ENCODE assay signal across 12 mouse cellular contexts in genomic region chr4:147417157-147417778, GRCm38 (mm10). TPM values are rescaled to one million over a fixed set of nuclear protein-coding genes. Genes with fewer than 3 reads are reported as not detected.
DNase-seq lines count a peak whose midpoint lies in the region; ATAC-seq and TF ChIP-seq lines count a peak whose summit lies in the region.
"Had no signal": no experiment of that assay in that cellular context is flagged by ENCODE, and none has a peak within 500 bp of the region (broad histone marks: within the 10 kb centered on the region; RNA-seq: fewer than 3 reads in every experiment).

No protein-coding gene starts in this region.

- WGBS in kidney, postnatal 0 days: 50% methylated on average over 7 of the region's 8 CpGs
- WGBS in embryonic facial prominence, embryonic 14.5 days: 66% methylated on average over 5 of the region's 8 CpGs
- WGBS in midbrain, embryonic 14.5 days: 47% methylated on average over 7 of the region's 8 CpGs

- peaks cover 14% of the 10 kb centered on the region for H3K9me3 ChIP-seq in kidney, postnatal 0 days (replicated peaks; ENCODE audit: low read length)
- peaks cover 62% of the 10 kb centered on the region for H3K9me3 ChIP-seq in embryonic facial prominence, embryonic 14.5 days (ENCODE audit: control insufficient read depth, low read length)
- peaks cover 57% of the 10 kb centered on the region for H3K9me3 ChIP-seq in midbrain, embryonic 14.5 days (ENCODE audit: control insufficient read depth, low read length)

- H3K4me3 ChIP-seq in kidney, postnatal 0 days (replicated peaks; ENCODE audit: low read depth, low read length): no peak overlapping the region
- no peak overlapping the region for H3K4me3 ChIP-seq in embryonic facial prominence, embryonic 14.5 days (ENCODE audit: low read depth, low read length)
- no peak overlapping the region for H3K4me3 ChIP-seq in midbrain, embryonic 14.5 days (replicated peaks; ENCODE audit: low read depth, low read length)
- H3K4me3 ChIP-seq: left cerebral cortex, adult 2 months had no signal

- H3K36me3 ChIP-seq in kidney, postnatal 0 days (ENCODE audit: insufficient read depth, low read length): no peaks in the 10 kb centered on the region
- H3K36me3 ChIP-seq in embryonic facial prominence, embryonic 14.5 days (ENCODE audit: control insufficient read depth, insufficient read depth, low read length): no peaks in the 10 kb centered on the region
- H3K36me3 ChIP-seq in midbrain, embryonic 14.5 days (ENCODE audit: control insufficient read depth, insufficient read depth, low read length): no peaks in the 10 kb centered on the region

- ATAC-seq in cerebellum, adult (ENCODE audit: insufficient number of reproducible peaks, low FRiP score, low TSS enrichment): peak; percentile 29; the same call in 1 of the 2 replicates
- peak; percentile 15; the same call in 1 of the 2 replicates for ATAC-seq in kidney, postnatal 0 days (replicated peaks; ENCODE audit: low FRiP score, low read depth)
- ATAC-seq in embryonic facial prominence, embryonic 14.5 days (ENCODE audit: low read depth): 0 out of 2 replicates have a peak, but pooled peaks have one; percentile 16
- ATAC-seq in midbrain, embryonic 14.5 days (ENCODE audit: low FRiP score, low TSS enrichment): peak; percentile 18; the same call in 1 of the 2 replicates

- no peaks in the 10 kb centered on the region for H3K27me3 ChIP-seq in kidney, postnatal 0 days (ENCODE audit: insufficient read depth, low read length)
- H3K27me3 ChIP-seq in embryonic facial prominence, embryonic 14.5 days (replicated peaks; ENCODE audit: control insufficient read depth, insufficient read depth, low read length): no peaks in the 10 kb centered on the region
- H3K27me3 ChIP-seq in midbrain, embryonic 14.5 days (ENCODE audit: control insufficient read depth, insufficient read depth, low read length): no peaks in the 10 kb centered on the region

- DNase-seq in cerebellum, adult 18-20 months: no peak
- peak; percentile 47 for DNase-seq in kidney, postnatal 0 days (ENCODE audit: low spot score)
- DNase-seq in kidney, postnatal 4 days: no peak
- peak; percentile 10 for DNase-seq in embryonic facial prominence, embryonic 14.5 days (ENCODE audit: low spot score)
- no peak for DNase-seq in midbrain, embryonic 14.5 days
- DNase-seq in frontal cortex, postnatal 36 days (ENCODE audit: low spot score in 2 of 2): no peak
- DNase-seq in urinary bladder, postnatal 36 days (ENCODE audit: low spot score in 2 of 2): no peak
- DNase-seq: cerebellum, postnatal 25 days; gastrocnemius, postnatal 25 days; kidney, adult 18-20 months had no signal

- no peak overlapping the region for H3K9ac ChIP-seq in kidney, postnatal 0 days (ENCODE audit: low read depth, low read length)
- H3K9ac ChIP-seq in embryonic facial prominence, embryonic 14.5 days (ENCODE audit: low read depth, low read length): no peak overlapping the region
- H3K9ac ChIP-seq in midbrain, embryonic 14.5 days (replicated peaks; ENCODE audit: low read length): no peak overlapping the region

- no peaks in the 10 kb centered on the region for H3K4me1 ChIP-seq in kidney, postnatal 0 days (replicated peaks; ENCODE audit: insufficient read depth, low read length)
- H3K4me1 ChIP-seq in embryonic facial prominence, embryonic 14.5 days (ENCODE audit: control insufficient read depth, insufficient read depth, low read length): no peaks in the 10 kb centered on the region
- H3K4me1 ChIP-seq in midbrain, embryonic 14.5 days (ENCODE audit: control insufficient read depth, insufficient read depth, low read length): no peaks in the 10 kb centered on the region

- TF ChIP-seq CTCF in kidney, postnatal 0 days (IDR thresholded peaks at IDR 0.05; ENCODE audit: low read depth): no peak

- no peak overlapping the region for H3K4me2 ChIP-seq in kidney, postnatal 0 days (ENCODE audit: low read length)
- no peak overlapping the region for H3K4me2 ChIP-seq in embryonic facial prominence, embryonic 14.5 days (ENCODE audit: low read depth, low read length)
- H3K4me2 ChIP-seq in midbrain, embryonic 14.5 days (ENCODE audit: low read length): no peak overlapping the region

- no peak overlapping the region for H3K27ac ChIP-seq in kidney, postnatal 0 days
- no peak overlapping the region for H3K27ac ChIP-seq in embryonic facial prominence, embryonic 14.5 days (replicated peaks; ENCODE audit: low read depth, low read length)
- H3K27ac ChIP-seq in midbrain, embryonic 14.5 days (replicated peaks; ENCODE audit: low read depth, low read length): no peak overlapping the region
- H3K27ac ChIP-seq: left cerebral cortex, adult 2 months had no signal

RNA-seq across cellular contexts. Expression of gene Zfp978, which starts 56.2 kb away (rescaled TPM):
- polyA plus RNA-seq in kidney, postnatal 0 days (2015; fragmentation: Nextera tagmentation; extraction: Ambion mirVana): 0.14 and 0.17 TPM in 2 replicates
- polyA plus RNA-seq in embryonic facial prominence, embryonic 14.5 days (2014; fragmentation: Nextera tagmentation; extraction: Ambion mirVana): not detected in 2 replicates
- polyA plus RNA-seq in midbrain, embryonic 14.5 days (2014; fragmentation: Nextera tagmentation; extraction: Ambion mirVana): 0.22 TPM in 1 of 2 replicates, not detected in the other

Comparison
In these comparisons a context has a peak if more than half of its experiments do, and no peak if none do; other contexts are left out.
1. DNase-seq: peak in kidney, postnatal 0 days (single experiment) and embryonic facial prominence, embryonic 14.5 days (single experiment); none in cerebellum, adult 18-20 months (0 of 2), kidney, postnatal 4 days (0 of 2), midbrain, embryonic 14.5 days (single experiment), frontal cortex, postnatal 36 days (0 of 2) and urinary bladder, postnatal 36 days (0 of 2).
2. Peak in every context shown above with its lines, with median percentiles within 50 percentile points of each other: ATAC-seq.